Mouse (Mus musculus): ENCODE measurements at regions not wholly inside any gene's neighbourhood (a gene's known extent, or its start where the extent isn't known, plus 50 kb on each side); places are given as distances from the start of the nearest gene placed in this dataset.

DNA sequence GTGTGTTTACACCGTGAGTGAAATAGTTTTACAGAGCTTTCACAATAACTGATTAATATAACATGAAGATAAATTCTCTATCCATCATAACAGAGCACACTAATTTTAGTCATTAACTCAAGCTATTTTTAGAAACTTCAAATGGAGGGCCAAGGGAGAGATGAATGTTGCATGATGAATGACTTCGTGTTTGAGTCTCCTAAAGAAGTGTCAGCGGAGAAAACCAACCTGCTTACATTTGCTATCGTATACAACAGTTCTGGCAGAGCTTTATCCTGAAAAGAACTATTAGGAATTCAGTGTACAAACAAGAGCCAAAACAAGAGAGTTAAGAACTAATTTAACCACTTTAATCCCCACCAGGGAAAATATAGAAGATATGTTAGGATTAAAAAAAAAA, 526.9 kb downstream of the Zpld1 start:
- no peak for DNase-seq (ENCODE audit: low spot score)

DNA sequence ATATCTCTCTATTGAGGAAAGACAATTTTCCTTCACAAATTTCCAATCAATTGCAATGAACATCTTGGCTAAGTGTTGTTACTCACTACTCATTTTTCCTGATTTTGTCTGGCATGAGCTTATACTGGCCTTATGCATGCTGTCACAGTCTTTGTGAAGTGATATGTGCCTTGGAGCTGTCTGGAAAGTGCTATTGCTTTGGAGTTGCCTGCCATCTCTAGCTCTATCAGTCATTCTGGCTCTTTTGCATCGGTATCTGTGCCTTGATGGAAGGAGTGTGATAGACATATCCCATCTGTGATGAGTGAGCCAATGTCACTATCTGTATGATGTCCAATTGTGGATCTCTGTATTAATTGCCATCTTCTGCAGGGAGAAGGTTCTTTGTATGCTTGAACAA, 553.6 kb downstream of the Zpld1 start:
- no peak for DNase-seq (ENCODE audit: low spot score)

DNA sequence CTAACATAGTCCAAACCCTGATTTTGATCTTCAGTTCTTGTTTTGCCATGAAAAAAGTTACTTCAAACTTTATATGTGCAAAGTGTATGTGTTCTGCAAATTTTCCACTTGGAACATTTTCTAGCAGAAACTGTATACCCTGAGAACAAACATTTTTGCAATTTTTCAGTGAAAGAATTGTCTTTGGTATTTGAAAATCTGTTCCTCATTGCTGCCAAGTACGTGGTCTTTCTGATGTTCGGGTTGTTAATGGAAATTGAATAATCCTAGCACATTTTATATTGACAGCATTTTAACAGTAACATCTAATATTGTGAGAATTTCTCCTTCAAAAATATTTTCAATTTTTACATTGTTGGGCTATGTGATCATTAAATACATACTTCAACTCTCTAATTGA, 564.3 kb downstream of the Zpld1 start:
- no peak for DNase-seq (ENCODE audit: low spot score)

DNA sequence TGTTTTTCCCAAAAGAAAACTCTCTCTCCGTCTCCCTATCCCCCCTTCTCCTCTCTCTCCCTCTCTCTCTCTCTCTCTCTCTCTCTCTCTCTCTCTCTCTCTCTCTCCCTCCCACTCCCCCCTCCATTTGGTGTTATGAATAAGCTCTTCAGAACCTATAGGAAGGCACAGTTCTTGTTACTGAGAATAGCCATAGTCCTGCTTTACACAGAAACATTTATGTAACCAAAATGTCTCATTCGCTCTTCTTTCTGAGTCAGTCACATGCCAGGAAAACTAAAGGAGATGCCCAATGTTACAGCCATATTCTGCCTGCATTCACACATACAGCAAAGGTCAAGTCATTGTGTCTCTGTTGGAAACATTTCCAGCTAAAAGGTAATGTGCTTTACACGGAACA, 589.9 kb downstream of the Zpld1 start:
- no peak for DNase-seq (ENCODE audit: low spot score)

DNA sequence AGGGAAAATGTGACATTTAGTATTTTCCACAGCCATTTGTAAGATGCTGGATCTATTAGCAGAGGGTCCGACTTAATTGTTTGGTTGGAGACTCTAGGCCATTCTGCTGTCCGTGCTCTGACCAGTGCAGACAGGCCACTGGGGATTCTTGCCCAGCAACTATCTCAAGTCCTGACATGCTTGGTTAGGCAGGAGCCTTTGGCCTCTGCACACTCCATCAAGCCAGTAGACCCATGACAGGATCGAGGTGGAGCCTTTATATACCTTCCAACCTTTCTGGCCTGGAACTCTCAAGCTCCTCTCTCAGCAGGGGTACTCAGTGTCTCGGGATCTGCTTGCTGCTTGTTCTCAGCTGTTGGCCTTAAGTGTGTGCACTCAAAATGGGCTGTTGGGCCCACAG, 615.0 kb downstream of the Zpld1 start:
- DNase-seq (ENCODE audit: low spot score): peak; percentile 2

DNA sequence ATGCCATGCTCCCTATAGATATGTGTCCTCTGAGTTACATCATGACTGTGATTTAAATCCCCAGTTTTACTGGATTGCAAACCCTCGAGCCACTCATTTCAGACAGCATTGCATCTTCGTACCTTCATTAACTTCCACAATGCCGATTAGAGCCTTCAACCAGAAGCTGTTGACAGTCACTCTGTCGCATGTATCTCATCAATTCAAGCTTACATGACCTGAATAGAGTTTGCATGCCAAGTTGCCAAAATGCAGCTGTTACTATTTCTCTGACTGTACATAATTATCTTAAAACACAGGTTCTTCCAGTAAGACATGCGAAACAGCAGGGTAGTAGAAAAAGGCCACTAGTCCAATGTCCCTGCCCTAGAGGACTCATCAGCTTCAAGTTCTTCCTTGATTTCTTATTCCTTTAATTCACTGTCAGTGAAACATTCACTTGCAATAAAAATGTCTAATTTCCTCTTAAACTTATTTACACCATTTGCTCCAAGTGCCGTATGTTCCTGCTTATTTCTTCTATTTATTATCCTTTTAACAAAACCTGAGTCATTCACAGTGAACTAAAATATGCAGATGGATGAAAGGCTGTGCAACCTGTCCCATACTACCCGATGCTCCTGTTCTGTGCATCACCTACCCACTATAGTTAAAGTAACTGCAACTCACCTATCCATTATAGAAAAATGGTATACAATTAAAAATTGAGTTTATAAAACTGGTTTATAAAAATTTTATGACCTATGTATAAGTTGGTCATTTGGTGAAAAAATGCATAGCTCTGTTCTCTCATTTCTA, 648.9 kb downstream of the Zpld1 start:
- DNase-seq (ENCODE audit: low spot score): no peak

DNA sequence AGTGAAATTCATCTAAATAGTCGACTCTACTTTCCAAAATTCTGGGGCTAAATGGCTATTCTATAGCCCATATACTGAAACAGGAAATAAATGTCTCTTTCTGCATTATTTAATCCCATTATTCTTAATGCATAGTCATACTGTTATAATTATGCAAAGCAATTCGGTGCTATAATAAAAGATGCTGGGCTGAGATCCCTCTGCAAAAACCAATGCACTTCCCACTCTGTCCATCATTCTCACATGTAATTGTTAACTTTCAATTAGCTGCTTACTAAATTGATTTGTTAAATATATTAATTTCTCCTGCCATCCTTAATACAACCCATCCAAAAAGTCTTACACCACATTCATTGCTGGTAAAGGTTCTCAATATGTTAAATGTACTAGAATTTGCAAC, 650.0 kb downstream of the Zpld1 start:
- no peak for DNase-seq (ENCODE audit: low spot score)

DNA sequence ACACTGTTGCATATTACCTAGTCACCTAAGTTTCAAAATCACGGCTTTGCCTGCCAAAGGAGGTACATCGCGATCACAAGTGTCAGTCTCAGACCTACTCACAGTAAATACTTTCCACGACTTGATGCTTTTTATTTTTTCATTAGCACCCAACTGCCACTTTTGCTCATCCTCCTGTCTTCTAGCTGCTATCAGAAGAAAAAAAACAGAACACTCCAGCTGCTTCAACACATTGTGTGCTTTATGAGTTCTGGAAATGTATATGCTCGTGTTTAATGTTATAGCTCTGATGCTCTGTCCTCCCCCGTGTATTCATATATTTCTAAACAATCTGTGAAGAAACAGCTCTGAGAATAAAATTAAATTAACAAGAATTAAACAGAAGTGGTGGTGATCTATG, 651.5 kb downstream of the Zpld1 start:
- no peak for DNase-seq (ENCODE audit: low spot score)

DNA sequence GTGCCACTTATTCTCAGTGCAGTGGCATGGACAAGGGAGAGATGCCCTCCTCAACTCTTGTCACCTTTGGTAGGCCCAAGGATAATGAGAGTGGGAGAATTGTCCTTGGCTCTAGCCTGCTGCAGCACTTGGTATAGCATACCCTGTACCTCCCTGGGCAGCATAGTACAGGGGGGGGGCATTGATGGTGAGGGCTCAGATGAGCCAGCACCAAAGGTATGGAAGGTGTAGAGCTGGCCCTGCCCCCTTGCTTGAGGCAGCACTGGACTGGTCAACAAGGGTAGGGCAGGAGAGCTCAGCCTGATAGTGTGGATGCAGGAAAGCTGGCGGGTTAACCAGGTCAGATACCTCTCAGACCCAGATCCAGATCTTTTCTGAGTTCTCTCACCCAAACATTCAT, 668.6 kb downstream of the Zpld1 start:
- DNase-seq (ENCODE audit: low spot score): no peak

DNA sequence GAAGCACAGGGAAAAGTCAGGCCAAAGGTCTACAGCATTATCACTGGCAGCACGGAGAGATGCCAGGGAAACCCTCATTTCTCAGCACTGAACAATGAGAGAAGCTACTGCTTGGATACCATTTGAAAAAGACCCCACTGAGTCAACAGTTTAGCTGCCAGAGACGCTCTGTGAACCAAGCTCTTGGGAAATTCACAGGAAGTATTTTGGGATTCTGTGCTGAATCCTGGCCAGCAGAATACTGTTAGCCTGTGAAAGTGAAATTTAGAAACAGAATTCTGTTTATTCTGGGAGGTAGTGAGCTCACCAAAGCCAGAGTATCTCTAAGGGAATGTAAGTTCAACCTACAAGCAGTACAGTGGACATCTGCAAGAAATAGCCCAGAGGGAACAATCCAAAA, 705.1 kb downstream of the Zpld1 start:
- no peak for DNase-seq (ENCODE audit: low spot score)

All from urinary bladder, postnatal 25 days (tissue).